Mouse (Mus musculus) lung, embryonic 15.5 days (tissue): ENCODE results near the gene Cps1. TPM values are rescaled to one million over a fixed set of nuclear protein-coding genes. Genes with fewer than 3 reads are reported as not detected.

Experiments used
- ATAC-seq: fragments of 200-750 bp; cut with Nextera tagmentation; 2 replicates; pipeline ENCODE4 v1.8.0; 2017; ENCODE audit warnings: moderate number of reproducible peaks, borderline replicate concordance; ENCODE audit not compliant: low FRiP score, low TSS enrichment; ENCODE audit errors: extremely low read depth
- H3K27ac ChIP-seq: fragments of 300-500 bp; sonication (generic); 2 replicates; pipeline ENCODE4 v1.5.1; 2015; ENCODE audit warnings: moderate library complexity, mild to moderate bottlenecking, inconsistent platforms
- H3K27me3 ChIP-seq: fragments of 300-500 bp; sonication (generic); 2 replicates; pipeline ENCODE4 v1.6.1; 2015; ENCODE audit warnings: inconsistent platforms
- H3K36me3 ChIP-seq: fragments of 300-500 bp; sonication (generic); 2 replicates; pipeline ENCODE4 v1.6.1; 2015; ENCODE audit warnings: inconsistent platforms
- H3K4me1 ChIP-seq: fragments of 300-500 bp; sonication (generic); 2 replicates; pipeline ENCODE4 v1.6.1; 2015; ENCODE audit warnings: inconsistent platforms
- H3K4me2 ChIP-seq: fragments of 300-500 bp; sonication (generic); 2 replicates; pipeline ENCODE4 v1.6.1; 2015; ENCODE audit warnings: inconsistent platforms, mild to moderate bottlenecking, moderate library complexity
- H3K4me3 ChIP-seq: fragments of 300-500 bp; sonication (generic); 2 replicates; pipeline ENCODE4 v1.5.1; 2015; ENCODE audit warnings: mild to moderate bottlenecking, inconsistent platforms
- H3K9ac ChIP-seq: fragments of 300-500 bp; sonication (generic); 2 replicates; pipeline ENCODE4 v1.6.1; 2015; ENCODE audit warnings: inconsistent platforms
- H3K9me3 ChIP-seq: fragments of 300-500 bp; sonication (generic); 2 replicates; pipeline ENCODE4 v1.6.1; 2016; ENCODE audit warnings: inconsistent platforms
- WGBS: fragments of 180-500 bp; shearing (Covaris S2); methylation state at CpG from one replicate; pipeline ENCODE4 v1.1.7; 2015; 5-methylcytosine and 5-hydroxymethylcytosine counted together
- polyA plus RNA-seq: library from polyadenylated mRNA; unstranded; fragments of >200 nt; fragmentation: Nextera tagmentation; extraction: Ambion mirVana; gene quantifications from 2 replicates; pipeline ENCODE4 v1.2.1, GENCODE M21; 2015

The Cps1 gene
- 1.1 and 1.3 TPM in 2 replicates for polyA plus RNA-seq

GRCm38 (mm10) chr1:67122797-67123196 is at the start of gene Cps1:
Cps1 (plus strand) TSS chr1:67123026.
- no peaks in the 10 kb centered on the region for H3K27me3 ChIP-seq
- no peak within 1 kb of the TSS for H3K4me3 ChIP-seq
- H3K4me1 ChIP-seq = no peaks in the 10 kb centered on the region
- H3K9ac ChIP-seq = no peak within 1 kb of the TSS
- whole genome bisulfite sequencing = 88% methylated on average over 3 of the region's 3 CpGs
- ATAC-seq = no peak
- H3K4me2 ChIP-seq = no peak within 1 kb of the TSS
- H3K27ac ChIP-seq = no peak within 1 kb of the TSS
- no peaks in the 10 kb centered on the region for H3K36me3 ChIP-seq
- H3K9me3 ChIP-seq = no peaks in the 10 kb centered on the region

- Histone ChIP-seq H3K27me3 (no peaks in the 10 kb centered on the region), H3K4me2 (no peak overlapping the region), H3K9me3 (no peaks in the 10 kb centered on the region), H3K36me3 (no peaks in the 10 kb centered on the region), H3K27ac (no peak overlapping the region), H3K4me3 (no peak overlapping the region), H3K4me1 (no peaks in the 10 kb centered on the region), H3K9ac (no peak overlapping the region)
- 21% methylated on average over 2 of the region's 2 CpGs for WGBS
- no peak for ATAC-seq
Observed at GRCm38 (mm10) chr1:67077739-67078138, 45.1 kb upstream of the Cps1 start.

DNA sequence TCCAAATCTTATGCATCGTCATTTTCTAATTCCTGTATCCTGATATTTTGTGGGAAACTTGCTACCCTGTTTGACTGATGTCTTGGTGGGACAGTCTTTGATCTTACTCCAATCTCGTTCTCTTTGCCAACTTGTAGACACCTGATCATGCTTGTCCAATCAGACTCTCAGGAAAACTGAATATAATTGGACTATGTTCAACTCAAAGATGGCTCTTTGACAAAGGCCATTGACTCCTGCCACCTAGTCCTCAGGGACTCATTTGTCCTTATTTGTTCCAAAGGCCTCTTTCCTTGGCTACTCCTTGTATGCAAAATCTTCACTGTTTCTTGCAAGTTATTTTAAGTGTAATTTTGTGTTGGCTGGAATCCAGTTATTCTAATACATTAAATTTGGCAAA is 44.2 kb upstream of the Cps1 start:
- Histone ChIP-seq H3K27ac (no peak overlapping the region), H3K36me3 (no peaks in the 10 kb centered on the region), H3K4me3 (no peak overlapping the region), H3K4me2 (no peak overlapping the region), H3K27me3 (no peaks in the 10 kb centered on the region), H3K4me1 (no peaks in the 10 kb centered on the region), H3K9me3 (no peaks in the 10 kb centered on the region), H3K9ac (no peak overlapping the region)
- no peak for ATAC-seq
- WGBS = 68% methylated on average over 2 of the region's 2 CpGs

DNA sequence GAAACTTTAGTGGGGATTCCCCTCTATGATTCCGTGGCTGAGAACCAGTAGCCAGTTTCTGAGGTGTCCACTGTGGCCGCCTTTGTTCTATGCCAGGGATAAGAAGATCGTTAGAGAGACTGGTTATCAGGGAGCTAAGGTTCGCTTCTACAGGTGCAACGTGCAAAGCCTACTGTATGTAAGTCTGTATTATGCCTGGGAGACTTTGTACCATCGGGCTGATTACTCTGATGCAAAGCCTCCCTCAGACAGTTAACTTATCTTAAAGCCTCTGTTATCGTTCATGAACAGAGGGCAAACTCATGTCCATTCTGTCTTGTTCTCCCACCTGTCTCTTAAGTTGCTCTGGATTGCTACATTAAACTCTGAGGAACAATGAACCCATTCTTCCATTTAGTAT is 43.7 kb upstream of the Cps1 start:
- WGBS = 72% methylated on average over 7 of the region's 7 CpGs
- no peak overlapping the region for H3K9ac ChIP-seq
- ATAC-seq = no peak
- H3K36me3 ChIP-seq = no peaks in the 10 kb centered on the region
- H3K4me3 ChIP-seq = no peak overlapping the region
- H3K27me3 ChIP-seq = no peaks in the 10 kb centered on the region
- H3K9me3 ChIP-seq = no peaks in the 10 kb centered on the region
- no peak overlapping the region for H3K4me2 ChIP-seq
- no peaks in the 10 kb centered on the region for H3K4me1 ChIP-seq
- H3K27ac ChIP-seq = no peak overlapping the region

DNA sequence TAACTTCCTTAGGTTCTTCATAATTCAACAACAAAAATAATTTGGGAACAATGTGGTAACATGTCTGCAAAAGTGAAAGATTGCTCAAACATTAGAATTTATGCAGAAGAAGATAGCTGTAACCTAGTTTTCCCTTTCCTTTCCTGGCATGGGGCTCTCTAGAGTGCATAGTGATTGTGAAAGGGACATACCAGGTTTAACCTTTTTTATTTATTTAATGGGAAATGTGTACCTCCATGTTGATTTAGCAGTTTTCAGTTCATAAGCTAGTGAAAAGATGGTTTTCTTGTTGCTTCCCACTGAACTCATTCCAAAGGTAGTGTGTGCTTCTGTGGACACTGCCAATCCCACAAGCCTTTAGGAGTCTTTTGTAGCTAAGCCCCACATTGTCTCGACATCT is 30.4 kb upstream of the Cps1 start:
- H3K36me3 ChIP-seq = no peaks in the 10 kb centered on the region
- H3K9ac ChIP-seq = no peak overlapping the region
- H3K4me3 ChIP-seq = no peak overlapping the region
- no peak overlapping the region for H3K27ac ChIP-seq
- H3K27me3 ChIP-seq = no peaks in the 10 kb centered on the region
- no peaks in the 10 kb centered on the region for H3K9me3 ChIP-seq
- H3K4me2 ChIP-seq = no peak overlapping the region
- no peaks in the 10 kb centered on the region for H3K4me1 ChIP-seq
- no peak for ATAC-seq
- 81% methylated on average over 1 of the region's 1 CpGs for WGBS

DNA sequence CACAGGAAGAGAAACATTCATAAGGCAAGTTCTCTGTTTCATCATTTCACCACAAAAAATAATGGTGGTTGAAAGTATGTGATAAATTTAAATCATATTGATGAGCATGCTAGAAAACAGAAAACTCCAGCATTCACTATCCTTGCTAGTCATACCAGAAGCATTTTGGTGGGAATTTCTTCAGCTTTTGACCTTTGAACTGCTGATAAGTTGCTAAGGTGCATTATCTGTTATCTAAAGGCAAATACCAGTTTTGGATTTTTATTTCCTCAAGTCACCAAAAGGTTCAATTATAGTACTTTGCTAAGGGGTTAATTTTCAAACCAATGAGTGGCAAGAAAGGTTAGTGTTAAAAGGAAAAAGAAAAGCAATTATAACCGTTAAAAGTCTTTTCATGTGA is 23.6 kb upstream of the Cps1 start:
- Histone ChIP-seq H3K9ac (no peak overlapping the region), H3K9me3 (no peaks in the 10 kb centered on the region), H3K4me3 (no peak overlapping the region), H3K27me3 (no peaks in the 10 kb centered on the region), H3K36me3 (no peaks in the 10 kb centered on the region), H3K4me1 (peaks cover 5% of the 10 kb centered on the region; the same call in 1 of the 2 replicates), H3K27ac (no peak overlapping the region), H3K4me2 (no peak overlapping the region)
- ATAC-seq = no peak
- WGBS = 43% methylated on average over 1 of the region's 1 CpGs

- no peaks in the 10 kb centered on the region for H3K27me3 ChIP-seq
- peak; percentile 84; the same call in 1 of the 2 replicates for ATAC-seq
- 0 out of 2 replicates have a peak overlapping the region, but pooled peaks have one; percentile 19 for H3K27ac ChIP-seq
- H3K4me3 ChIP-seq = no peak overlapping the region
- H3K4me1 ChIP-seq = peaks cover 5% of the 10 kb centered on the region; the same call in 1 of the 2 replicates
- H3K4me2 ChIP-seq = no peak overlapping the region
- no peak overlapping the region for H3K9ac ChIP-seq
- 31% methylated on average over 12 of the region's 12 CpGs for WGBS
- no peaks in the 10 kb centered on the region for H3K36me3 ChIP-seq
- H3K9me3 ChIP-seq = no peaks in the 10 kb centered on the region
Observed at GRCm38 (mm10) chr1:67103476-67104248, 19.2 kb upstream of the Cps1 start.

DNA sequence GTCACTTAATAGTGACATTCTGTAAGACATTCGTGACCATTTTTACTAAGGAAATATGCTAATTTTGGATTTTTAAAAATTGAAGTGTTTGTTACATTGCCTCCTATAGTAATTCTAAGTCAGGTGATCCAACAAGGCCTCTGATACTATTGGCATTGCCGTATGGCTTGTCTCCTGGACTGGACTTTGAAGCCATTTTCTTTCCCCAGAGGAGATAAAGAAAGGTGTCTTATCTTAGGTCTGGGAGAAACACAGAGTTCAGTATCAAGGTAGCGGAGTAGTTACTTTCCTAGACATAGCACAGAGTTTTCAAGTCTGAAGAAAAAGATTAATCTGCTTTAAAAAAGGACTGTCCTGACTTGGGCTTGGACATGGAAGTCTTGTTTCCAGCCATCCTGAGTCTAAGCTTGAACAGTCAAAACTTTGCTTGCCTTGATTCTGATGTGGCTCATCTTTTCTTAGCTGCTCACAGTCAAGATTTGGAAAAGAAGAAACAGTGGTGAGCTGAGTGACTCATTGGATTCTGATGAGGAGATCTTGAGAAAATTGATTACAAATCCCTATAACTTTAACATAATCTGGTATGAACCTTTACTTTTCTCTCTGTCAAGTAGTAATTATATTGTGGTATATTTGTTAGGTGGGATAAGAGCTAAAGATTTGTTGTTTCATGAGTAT is 11.1 kb upstream of the Cps1 start:
- Histone ChIP-seq H3K27ac (no peak overlapping the region), H3K4me3 (no peak overlapping the region), H3K4me2 (no peak overlapping the region), H3K27me3 (no peaks in the 10 kb centered on the region), H3K36me3 (no peaks in the 10 kb centered on the region), H3K9me3 (no peaks in the 10 kb centered on the region), H3K4me1 (no peaks in the 10 kb centered on the region), H3K9ac (no peak overlapping the region)
- WGBS = 86% methylated on average over 3 of the region's 3 CpGs
- no peak for ATAC-seq

DNA sequence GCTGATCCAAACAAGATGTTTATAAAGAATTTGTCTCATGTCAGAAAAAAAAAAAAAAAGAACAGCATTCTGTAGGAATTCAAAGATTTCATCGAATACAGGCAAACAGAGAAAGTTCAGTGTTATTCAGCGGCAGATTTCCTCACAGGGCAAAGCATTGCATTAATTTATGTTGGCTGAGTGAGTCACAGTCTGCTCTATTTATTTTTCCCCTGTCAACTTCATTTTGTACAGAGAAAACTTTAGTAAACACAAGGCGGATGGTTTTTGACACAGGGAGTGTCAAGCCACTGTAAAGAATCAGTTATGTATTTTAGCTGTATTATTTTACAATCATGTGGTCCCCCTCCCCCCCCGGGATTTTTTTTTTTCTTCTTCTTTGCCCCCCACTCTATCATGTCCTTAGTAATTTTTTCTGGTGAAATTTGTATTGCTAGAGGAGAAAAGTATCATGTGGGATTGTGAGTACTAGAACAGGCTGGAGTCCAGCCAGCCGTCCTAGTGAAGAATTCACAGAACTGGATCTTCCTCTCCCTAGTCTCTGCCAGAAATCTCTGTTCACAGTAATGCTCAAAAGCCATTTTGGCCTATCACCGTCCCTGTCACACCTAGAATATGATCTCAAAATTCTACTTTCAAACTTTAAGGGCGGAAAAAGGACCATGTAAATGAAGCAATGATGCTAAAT is 9.3 kb upstream of the Cps1 start:
- Histone ChIP-seq H3K9me3 (no peaks in the 10 kb centered on the region), H3K27ac (no peak overlapping the region), H3K4me1 (no peaks in the 10 kb centered on the region), H3K27me3 (no peaks in the 10 kb centered on the region), H3K4me2 (no peak overlapping the region), H3K36me3 (no peaks in the 10 kb centered on the region), H3K9ac (no peak overlapping the region), H3K4me3 (no peak overlapping the region)
- no peak for ATAC-seq
- WGBS = 46% methylated on average over 7 of the region's 7 CpGs

- 74% methylated on average over 8 of the region's 8 CpGs for WGBS
- Histone ChIP-seq H3K4me1 (no peaks in the 10 kb centered on the region), H3K9ac (no peak overlapping the region), H3K27ac (no peak overlapping the region), H3K9me3 (no peaks in the 10 kb centered on the region), H3K4me2 (no peak overlapping the region), H3K36me3 (no peaks in the 10 kb centered on the region), H3K27me3 (no peaks in the 10 kb centered on the region), H3K4me3 (no peak overlapping the region)
- no peak for ATAC-seq
Observed at GRCm38 (mm10) chr1:67116571-67116970, 6.3 kb upstream of the Cps1 start.

DNA sequence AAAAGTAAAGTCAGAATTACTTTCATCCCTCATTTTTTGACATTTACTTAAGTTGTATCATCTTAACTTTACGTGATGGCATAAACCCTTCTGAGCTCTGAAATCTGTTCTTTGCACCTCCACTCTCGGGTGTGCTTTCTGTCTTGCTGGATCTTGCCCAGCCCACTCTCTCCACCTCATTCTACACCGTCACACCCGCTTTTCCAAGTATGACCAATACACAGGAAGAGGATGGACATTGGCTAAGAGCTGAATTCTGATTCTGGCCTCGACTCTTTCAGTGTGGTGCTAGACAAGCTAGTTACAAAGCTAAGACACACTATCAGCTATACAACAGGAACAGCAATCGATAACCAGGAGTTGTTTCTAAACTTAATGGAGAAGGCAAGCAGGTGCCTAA is 5.0 kb upstream of the Cps1 start:
- no peak for ATAC-seq
- WGBS = 77% methylated on average over 6 of the region's 6 CpGs
- H3K4me3 ChIP-seq = no peak overlapping the region
- no peaks in the 10 kb centered on the region for H3K36me3 ChIP-seq
- no peaks in the 10 kb centered on the region for H3K4me1 ChIP-seq
- H3K27ac ChIP-seq = no peak overlapping the region
- no peaks in the 10 kb centered on the region for H3K27me3 ChIP-seq
- no peak overlapping the region for H3K9ac ChIP-seq
- no peak overlapping the region for H3K4me2 ChIP-seq
- no peaks in the 10 kb centered on the region for H3K9me3 ChIP-seq

- H3K4me1 ChIP-seq = no peaks in the 10 kb centered on the region
- no peaks in the 10 kb centered on the region for H3K36me3 ChIP-seq
- ATAC-seq = no peak
- H3K4me3 ChIP-seq = no peak overlapping the region
- H3K27ac ChIP-seq = no peak overlapping the region
- no peak overlapping the region for H3K9ac ChIP-seq
- H3K9me3 ChIP-seq = no peaks in the 10 kb centered on the region
- H3K27me3 ChIP-seq = no peaks in the 10 kb centered on the region
- H3K4me2 ChIP-seq = no peak overlapping the region
- WGBS = 63% methylated on average over 2 of the region's 2 CpGs
Observed at GRCm38 (mm10) chr1:67125433-67125832, 2.6 kb downstream of the Cps1 start.
